Mouse (Mus musculus): ENCODE data around the gene Pld1.

The Pld1 gene

DNA sequence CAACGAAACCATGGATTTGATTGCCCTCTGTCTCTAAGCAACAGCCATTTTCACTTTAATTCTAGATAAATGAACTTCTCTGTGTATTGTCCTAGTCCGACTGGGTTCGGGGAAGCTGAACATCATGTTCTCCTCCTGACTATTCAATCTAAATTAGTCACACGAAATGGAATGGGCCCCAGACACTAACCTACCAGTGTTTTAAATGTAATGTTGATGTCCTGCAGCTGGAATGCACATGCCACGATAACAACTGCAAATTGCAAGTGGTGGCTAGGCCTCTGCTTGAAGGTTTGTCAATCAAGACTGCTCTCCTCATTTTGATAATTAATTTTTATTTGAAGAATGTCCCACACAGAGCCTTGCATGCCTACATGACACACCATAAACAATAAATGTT is 203.2 kb downstream of the Pld1 start:
- Histone ChIP-seq H3K4me1 (replicated peaks; ENCODE audit: low read depth, low read length) (no peaks in the 10 kb centered on the region), H3K36me3 (ENCODE audit: insufficient read depth, low read length) (no peaks in the 10 kb centered on the region), H3K27me3 (ENCODE audit: insufficient read depth, low read length) (no peaks in the 10 kb centered on the region), H3K9me3 (ENCODE audit: low read length) (peaks cover 14% of the 10 kb centered on the region; the same call in 1 of the 2 replicates), H3K4me3 (replicated peaks; ENCODE audit: low read length) (no peak overlapping the region)
- no peak for TF ChIP-seq NANOG (IDR thresholded peaks at IDR 0.05; ENCODE audit: borderline replicate concordance, low read length)
- TF ChIP-seq POU5F1 (IDR thresholded peaks at IDR 0.05; ENCODE audit: borderline replicate concordance, low read length): no peak
- TF ChIP-seq CTCF (conservative IDR thresholded peaks at IDR 0.05; ENCODE audit: low read length): no peak

DNA sequence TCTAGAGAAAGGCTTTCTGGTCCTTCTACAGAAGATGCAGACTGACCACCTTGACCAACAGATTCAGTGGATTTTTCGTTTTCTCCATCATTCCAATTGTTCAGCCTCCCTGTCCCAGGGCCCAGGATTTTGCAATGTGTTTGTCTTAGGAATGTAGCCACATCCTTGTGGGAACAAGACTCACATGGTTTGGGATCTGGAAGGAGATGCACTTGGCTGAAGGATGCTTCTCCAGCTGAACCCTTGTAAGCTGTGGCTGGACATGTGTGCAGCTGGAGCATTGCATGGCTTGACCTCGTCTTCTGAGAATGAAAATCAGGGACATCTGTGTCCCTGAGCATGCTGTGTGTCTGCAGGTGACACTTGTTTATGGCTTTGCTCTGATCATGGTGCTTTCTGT is 203.6 kb downstream of the Pld1 start:
- no peaks in the 10 kb centered on the region for H3K27me3 ChIP-seq (ENCODE audit: insufficient read depth, low read length)
- H3K36me3 ChIP-seq (ENCODE audit: insufficient read depth, low read length): no peaks in the 10 kb centered on the region
- H3K4me1 ChIP-seq (replicated peaks; ENCODE audit: low read depth, low read length): no peaks in the 10 kb centered on the region
- H3K4me3 ChIP-seq (replicated peaks; ENCODE audit: low read length): no peak overlapping the region
- no peak for TF ChIP-seq CTCF (conservative IDR thresholded peaks at IDR 0.05; ENCODE audit: low read length)
- TF ChIP-seq NANOG (IDR thresholded peaks at IDR 0.05; ENCODE audit: borderline replicate concordance, low read length): no peak
- TF ChIP-seq POU5F1 (IDR thresholded peaks at IDR 0.05; ENCODE audit: borderline replicate concordance, low read length): no peak
- H3K9me3 ChIP-seq (ENCODE audit: low read length): peaks cover 14% of the 10 kb centered on the region; the same call in 1 of the 2 replicates

DNA sequence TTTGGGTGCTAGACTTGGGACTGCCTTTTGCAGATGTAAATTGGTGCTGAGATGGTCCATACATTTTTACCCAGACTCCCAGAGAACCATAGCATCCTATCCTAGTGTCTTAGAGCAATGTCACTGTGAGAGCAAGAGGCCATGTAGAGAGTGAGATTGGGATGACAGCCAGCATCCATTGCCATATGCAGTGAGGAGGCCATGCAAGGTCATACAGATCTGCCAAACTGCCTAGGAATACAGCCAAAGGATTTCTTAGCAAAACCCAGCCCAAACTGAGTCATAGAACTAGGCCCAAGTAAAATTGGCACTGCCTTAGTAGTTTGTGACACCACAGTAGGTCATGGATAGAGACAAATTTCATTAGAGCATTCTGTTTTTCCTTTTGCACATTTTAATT is 206.2 kb downstream of the Pld1 start:
- Histone ChIP-seq H3K27me3 (ENCODE audit: insufficient read depth, low read length) (no peaks in the 10 kb centered on the region), H3K9me3 (ENCODE audit: low read length) (peaks cover 13% of the 10 kb centered on the region; the same call in 1 of the 2 replicates), H3K36me3 (ENCODE audit: insufficient read depth, low read length) (no peaks in the 10 kb centered on the region), H3K4me1 (replicated peaks; ENCODE audit: low read depth, low read length) (no peaks in the 10 kb centered on the region), H3K4me3 (replicated peaks; ENCODE audit: low read length) (no peak overlapping the region)
- TF ChIP-seq CTCF (conservative IDR thresholded peaks at IDR 0.05; ENCODE audit: low read length): no peak

DNA sequence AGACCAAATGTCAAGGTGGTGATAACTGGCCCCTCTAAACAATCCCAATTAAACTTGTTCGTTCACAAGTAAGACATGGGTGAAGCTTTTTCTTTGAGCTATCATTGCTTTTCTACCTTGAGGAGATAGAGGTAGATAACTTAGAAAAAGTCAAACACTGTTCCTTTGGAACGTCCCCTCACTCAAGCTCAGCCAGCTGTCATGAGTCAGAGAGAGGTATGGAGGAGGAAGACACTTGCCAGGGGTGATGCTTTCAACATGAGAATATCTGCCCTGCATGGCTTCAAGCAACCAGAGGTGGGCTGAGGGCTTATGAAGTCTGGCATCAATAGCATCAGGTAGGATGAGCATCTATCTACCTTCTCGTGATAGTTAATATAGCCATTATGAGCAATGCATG is 207.0 kb downstream of the Pld1 start:
- Histone ChIP-seq H3K4me1 (replicated peaks; ENCODE audit: low read depth, low read length) (no peaks in the 10 kb centered on the region), H3K9me3 (ENCODE audit: low read length) (peaks cover 5% of the 10 kb centered on the region; the same call in 1 of the 2 replicates), H3K27me3 (ENCODE audit: insufficient read depth, low read length) (no peaks in the 10 kb centered on the region), H3K4me3 (replicated peaks; ENCODE audit: low read length) (no peak overlapping the region), H3K36me3 (ENCODE audit: insufficient read depth, low read length) (no peaks in the 10 kb centered on the region)
- no peak for TF ChIP-seq POU5F1 (IDR thresholded peaks at IDR 0.05; ENCODE audit: borderline replicate concordance, low read length)
- no peak for TF ChIP-seq NANOG (IDR thresholded peaks at IDR 0.05; ENCODE audit: borderline replicate concordance, low read length)
- no peak for TF ChIP-seq CTCF (conservative IDR thresholded peaks at IDR 0.05; ENCODE audit: low read length)

DNA sequence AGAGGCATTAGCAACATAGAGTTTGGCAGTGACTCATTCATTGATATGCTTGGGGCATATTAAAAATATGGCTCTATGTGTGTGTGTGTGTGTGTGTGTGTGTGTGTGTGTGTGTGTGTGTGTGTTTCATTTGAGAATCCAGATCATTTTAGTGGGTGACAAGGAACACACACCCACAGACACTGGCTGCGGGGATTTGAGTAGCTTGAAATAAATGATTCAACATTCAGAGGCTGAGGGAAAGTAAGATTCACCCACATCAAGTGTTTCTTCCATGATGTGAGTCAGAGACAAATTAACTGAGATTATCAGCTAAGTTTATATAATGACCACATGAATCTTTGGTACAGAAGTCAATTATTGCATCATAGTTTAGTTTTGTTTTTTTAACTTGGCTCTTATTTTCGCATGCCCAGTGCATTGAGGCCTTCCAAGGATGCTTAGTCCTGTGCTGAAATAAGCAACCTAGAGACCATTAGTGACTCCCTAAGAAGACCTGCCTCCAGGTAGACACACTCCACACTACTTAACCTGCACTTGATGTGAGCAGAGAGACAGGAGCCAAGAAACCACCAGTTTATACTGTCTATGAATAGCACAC is 211.3 kb downstream of the Pld1 start:
- H3K4me1 ChIP-seq (replicated peaks; ENCODE audit: low read depth, low read length): no peaks in the 10 kb centered on the region
- TF ChIP-seq POU5F1 (IDR thresholded peaks at IDR 0.05; ENCODE audit: borderline replicate concordance, low read length) (no peak), NANOG (IDR thresholded peaks at IDR 0.05; ENCODE audit: borderline replicate concordance, low read length) (no peak), CTCF (conservative IDR thresholded peaks at IDR 0.05; ENCODE audit: low read length) (no peak)
- H3K27me3 ChIP-seq (ENCODE audit: insufficient read depth, low read length): no peaks in the 10 kb centered on the region
- H3K9me3 ChIP-seq (ENCODE audit: low read length): peaks cover 17% of the 10 kb centered on the region
- no peak overlapping the region for H3K4me3 ChIP-seq (replicated peaks; ENCODE audit: low read length)
- H3K36me3 ChIP-seq (ENCODE audit: insufficient read depth, low read length): no peaks in the 10 kb centered on the region

DNA sequence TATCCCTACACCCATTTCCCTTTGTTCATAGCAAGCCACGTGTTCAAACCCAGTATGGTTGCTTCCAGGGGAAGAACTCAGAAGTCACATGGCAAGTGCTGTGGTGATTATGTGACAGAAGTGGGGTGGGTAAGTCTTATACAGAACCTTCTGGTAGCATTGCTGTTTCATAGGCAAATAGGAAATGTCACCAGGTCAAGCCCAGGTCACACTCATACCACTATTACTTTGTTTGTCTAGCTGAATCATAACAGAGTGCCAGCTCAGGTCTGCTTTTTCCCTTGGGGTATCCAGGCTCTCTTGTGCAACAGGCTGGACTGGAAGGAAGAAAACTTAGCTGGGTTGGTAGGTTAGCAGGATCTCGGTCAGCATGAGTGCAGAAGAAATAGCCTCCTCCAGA is 219.5 kb downstream of the Pld1 start:
- H3K27me3 ChIP-seq (ENCODE audit: insufficient read depth, low read length): no peaks in the 10 kb centered on the region
- H3K4me3 ChIP-seq (replicated peaks; ENCODE audit: low read length): no peak overlapping the region
- TF ChIP-seq POU5F1 (IDR thresholded peaks at IDR 0.05; ENCODE audit: borderline replicate concordance, low read length) (no peak), CTCF (conservative IDR thresholded peaks at IDR 0.05; ENCODE audit: low read length) (no peak), NANOG (IDR thresholded peaks at IDR 0.05; ENCODE audit: borderline replicate concordance, low read length) (no peak)
- H3K9me3 ChIP-seq (ENCODE audit: low read length): no peaks in the 10 kb centered on the region
- H3K4me1 ChIP-seq (replicated peaks; ENCODE audit: low read depth, low read length): no peaks in the 10 kb centered on the region
- no peaks in the 10 kb centered on the region for H3K36me3 ChIP-seq (ENCODE audit: insufficient read depth, low read length)

DNA sequence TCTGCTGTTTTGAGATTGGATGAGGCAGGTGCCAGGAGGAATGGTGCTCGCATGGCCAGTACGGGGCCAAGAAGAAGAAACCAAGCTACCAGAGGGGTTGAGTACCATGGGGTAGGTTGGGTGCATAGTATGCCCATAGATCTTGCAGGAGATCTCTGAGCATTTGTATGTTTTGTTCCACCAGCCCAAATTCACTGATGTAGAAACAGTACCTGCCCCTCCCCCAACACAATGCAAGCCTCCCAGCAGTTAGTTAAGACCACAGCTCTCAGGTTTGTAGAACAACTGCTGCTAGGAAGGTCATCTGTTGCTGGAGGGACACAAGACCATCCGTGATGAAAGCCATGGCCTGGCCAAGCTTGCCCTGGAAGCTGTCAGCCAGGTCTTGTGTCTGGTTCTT is 220.4 kb downstream of the Pld1 start:
- Histone ChIP-seq H3K36me3 (ENCODE audit: insufficient read depth, low read length) (no peaks in the 10 kb centered on the region), H3K27me3 (ENCODE audit: insufficient read depth, low read length) (no peaks in the 10 kb centered on the region), H3K4me1 (replicated peaks; ENCODE audit: low read depth, low read length) (no peaks in the 10 kb centered on the region), H3K9me3 (ENCODE audit: low read length) (no peaks in the 10 kb centered on the region), H3K4me3 (replicated peaks; ENCODE audit: low read length) (no peak overlapping the region)
- no peak for TF ChIP-seq POU5F1 (IDR thresholded peaks at IDR 0.05; ENCODE audit: borderline replicate concordance, low read length)

DNA sequence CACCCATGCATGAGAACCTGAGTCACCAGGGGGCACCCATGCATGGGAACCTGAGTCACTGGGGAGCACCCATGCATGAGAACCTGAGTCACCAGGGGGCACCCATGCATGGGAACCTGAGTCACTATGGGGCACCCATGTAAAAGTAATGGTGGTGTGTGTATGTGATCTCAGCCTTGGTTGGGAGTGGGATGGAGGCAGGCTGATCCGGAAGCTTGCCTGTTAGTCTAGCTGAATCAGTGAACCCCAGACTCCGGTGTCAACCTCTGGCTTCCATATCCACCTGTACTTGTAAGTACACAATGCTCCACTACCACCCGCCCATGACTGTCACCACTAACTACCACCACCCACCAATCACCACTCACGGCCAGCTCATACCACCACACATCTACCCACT is 223.9 kb downstream of the Pld1 start:
- Histone ChIP-seq H3K27me3 (ENCODE audit: insufficient read depth, low read length) (no peaks in the 10 kb centered on the region), H3K36me3 (ENCODE audit: insufficient read depth, low read length) (no peaks in the 10 kb centered on the region), H3K4me3 (replicated peaks; ENCODE audit: low read length) (no peak overlapping the region), H3K4me1 (replicated peaks; ENCODE audit: low read depth, low read length) (no peaks in the 10 kb centered on the region), H3K9me3 (ENCODE audit: low read length) (peaks cover 14% of the 10 kb centered on the region)
- TF ChIP-seq NANOG (IDR thresholded peaks at IDR 0.05; ENCODE audit: borderline replicate concordance, low read length) (no peak), POU5F1 (IDR thresholded peaks at IDR 0.05; ENCODE audit: borderline replicate concordance, low read length) (no peak), CTCF (conservative IDR thresholded peaks at IDR 0.05; ENCODE audit: low read length) (no peak)

DNA sequence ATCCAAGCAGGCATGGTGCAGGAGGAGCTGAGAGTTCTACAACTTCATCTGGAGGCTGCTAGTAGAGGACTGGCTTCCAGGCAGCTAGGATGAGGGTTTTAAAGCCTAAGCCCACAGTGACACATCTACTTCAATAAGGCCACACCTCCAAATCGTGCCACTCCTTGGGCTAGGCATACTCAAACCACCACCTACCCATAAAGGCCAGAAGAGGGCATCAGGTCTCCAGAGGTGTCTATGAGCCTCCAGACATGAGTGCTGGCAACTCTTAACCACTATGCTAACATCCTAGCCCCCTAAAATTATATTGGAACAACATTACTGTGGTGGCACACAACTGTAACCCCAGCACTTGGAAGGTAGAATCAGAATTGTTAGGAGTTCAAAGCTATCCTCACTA is 226.2 kb downstream of the Pld1 start:
- Histone ChIP-seq H3K27me3 (ENCODE audit: insufficient read depth, low read length) (no peaks in the 10 kb centered on the region), H3K9me3 (ENCODE audit: low read length) (peaks cover 14% of the 10 kb centered on the region), H3K4me1 (replicated peaks; ENCODE audit: low read depth, low read length) (no peaks in the 10 kb centered on the region), H3K4me3 (replicated peaks; ENCODE audit: low read length) (no peak overlapping the region), H3K36me3 (ENCODE audit: insufficient read depth, low read length) (no peaks in the 10 kb centered on the region)
- TF ChIP-seq POU5F1 (IDR thresholded peaks at IDR 0.05; ENCODE audit: borderline replicate concordance, low read length): no peak
- TF ChIP-seq NANOG (IDR thresholded peaks at IDR 0.05; ENCODE audit: borderline replicate concordance, low read length): no peak
- TF ChIP-seq CTCF (conservative IDR thresholded peaks at IDR 0.05; ENCODE audit: low read length): no peak
